Mouse (Mus musculus) frontal cortex, postnatal 25 days (tissue): ENCODE measurements around the gene Rexo1.
A peak's percentile ranks its signal among the peaks of the same experiment; 100 is the strongest.

Source experiments
- DNase-seq, 2 experiments: peaks; one replicate each; pipeline ENCODE4 v3.0.0; 2022; ENCODE audit warnings: low spot score in 2 of 2

Gene Rexo1

DNA sequence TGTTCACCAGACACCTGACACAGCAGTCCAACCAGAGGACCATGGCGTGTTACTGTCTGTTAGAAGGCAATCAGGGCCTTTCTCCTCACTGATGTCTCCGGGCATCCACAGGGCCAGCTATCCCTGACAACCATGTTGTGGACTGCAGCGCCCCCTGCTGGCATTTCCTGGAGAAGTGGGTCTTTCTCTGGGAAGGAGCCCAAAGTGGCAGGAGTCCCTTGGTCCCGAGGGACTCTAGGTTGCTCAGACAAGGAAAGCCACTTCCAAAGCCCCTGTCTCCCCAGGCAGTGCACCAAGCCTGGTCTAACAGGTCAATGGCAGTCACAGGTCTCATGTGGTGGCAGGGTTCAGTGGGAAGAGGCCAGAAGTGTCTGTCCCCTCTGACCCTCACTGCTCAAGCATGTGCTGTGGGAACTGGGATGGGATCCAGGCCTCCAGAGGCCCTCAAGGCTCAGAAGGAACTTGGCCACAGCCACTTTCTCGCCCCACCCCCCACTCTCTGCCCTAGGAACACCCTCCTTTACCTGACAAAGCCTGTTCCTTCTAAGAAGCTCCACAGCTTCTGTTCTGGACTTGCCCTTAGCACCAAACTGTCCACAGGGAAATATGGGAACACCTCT, 3.9 kb downstream of the Rexo1 start:
- peak; percentile 65 to 70 for DNase-seq

DNA sequence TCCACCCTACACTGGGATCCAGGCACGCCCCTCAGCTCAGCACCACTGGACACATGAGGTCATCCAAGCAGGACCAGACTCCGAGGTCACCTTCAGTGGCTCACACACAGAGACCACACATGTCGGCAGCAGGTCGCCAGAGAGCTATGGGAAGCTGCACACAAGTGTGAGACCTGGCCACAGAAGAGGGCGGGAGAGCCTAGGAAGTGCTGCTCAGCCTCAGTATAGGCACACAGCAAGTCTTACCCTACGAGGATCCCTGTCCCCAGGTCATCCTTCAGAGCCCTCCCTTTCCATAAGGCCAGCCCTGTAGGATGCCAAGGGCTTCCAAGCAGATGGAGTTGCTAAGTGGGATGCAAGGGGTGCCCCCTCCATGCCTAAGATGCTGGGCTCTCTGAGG, 7.4 kb downstream of the Rexo1 start:
- no peak for DNase-seq

DNA sequence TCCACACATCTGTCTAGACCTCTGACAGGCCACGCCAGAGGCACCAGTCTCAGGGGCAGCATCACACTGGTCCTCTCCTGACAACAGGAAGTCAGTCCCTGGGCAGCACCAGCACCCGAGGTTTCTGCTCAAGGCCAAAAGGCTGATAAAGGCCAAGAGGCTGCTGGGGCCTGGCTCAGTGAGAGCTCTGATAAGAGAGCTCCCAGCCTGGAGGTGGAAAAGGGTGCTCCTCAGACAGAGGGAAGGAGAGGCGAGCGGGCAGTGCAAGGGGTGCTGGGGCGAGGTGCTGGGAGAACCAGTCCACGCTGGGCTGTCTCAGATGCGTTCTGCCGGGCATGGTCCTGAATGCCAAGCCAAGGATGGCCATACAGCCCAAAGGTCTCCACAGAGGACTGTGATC, 7.8 kb downstream of the Rexo1 start:
- DNase-seq = no peak

DNA sequence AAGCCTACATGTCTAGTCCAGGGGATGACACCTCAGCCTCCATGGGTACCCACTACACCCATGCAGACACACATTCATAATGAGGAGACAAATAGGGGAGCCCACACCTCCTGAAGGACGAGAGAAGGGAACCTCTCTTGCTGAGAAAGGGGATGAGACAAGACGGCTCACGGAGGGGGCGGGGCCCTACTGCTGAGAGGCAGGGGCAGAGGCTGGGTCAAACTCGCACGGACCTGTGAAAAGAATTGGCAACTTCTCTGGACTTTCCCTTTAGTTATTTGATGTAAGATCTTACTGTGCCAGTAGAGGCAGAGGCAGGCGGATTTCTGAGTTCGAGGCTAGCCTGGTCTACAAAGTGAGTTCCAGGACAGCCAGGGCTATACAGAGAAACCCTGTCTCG, 9.0 kb downstream of the Rexo1 start:
- DNase-seq = no peak

DNA sequence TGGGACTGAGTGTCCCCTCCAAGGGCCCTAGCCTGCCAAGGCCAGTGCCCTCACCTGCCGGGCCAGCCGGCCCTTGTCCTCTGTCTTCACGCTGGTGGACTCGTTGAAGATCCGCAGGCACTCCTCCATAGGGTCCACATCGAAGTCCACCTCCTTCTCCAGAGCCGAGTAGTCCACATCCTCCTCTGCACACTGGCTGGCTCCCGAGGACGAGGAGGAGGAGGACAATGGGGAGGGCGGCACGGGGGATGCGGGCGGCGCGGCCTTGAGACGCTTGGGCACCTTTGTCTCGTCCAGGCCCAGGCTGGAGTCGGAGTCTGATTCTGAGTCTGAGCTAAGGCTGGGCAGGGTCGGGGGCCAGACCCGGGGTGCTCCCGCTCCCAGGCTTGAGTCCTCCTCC, 12.1 kb downstream of the Rexo1 start:
- DNase-seq = no peak

DNA sequence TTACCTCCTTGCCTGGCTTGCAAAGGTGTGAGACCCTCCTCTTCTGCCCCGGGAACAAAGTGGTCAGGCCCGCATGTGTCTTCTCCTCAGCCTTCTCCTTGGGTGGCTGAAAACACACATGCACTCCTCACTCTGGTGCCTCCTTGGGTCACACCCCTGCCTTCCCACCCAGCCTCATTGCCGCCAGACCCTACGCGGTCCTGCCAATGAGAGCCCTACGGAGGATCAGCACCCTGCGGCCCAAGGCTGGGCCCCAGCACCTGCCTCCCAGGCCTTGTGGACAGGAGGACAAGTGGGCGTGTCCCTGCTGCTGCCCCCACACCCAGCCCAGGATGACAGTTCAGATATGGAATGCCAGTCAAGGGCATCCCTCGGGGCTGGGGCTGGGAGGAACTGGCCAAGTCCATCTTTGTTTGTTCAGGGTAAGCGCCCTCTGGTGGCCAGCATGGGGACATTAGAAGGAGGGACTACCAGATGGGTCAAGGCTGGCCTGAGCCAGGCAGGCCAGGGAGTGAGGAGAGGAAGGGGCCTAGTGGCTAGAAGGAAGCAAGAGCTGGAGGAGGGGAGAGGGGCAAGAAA, 12.8 kb downstream of the Rexo1 start:
- DNase-seq = no peak

DNA sequence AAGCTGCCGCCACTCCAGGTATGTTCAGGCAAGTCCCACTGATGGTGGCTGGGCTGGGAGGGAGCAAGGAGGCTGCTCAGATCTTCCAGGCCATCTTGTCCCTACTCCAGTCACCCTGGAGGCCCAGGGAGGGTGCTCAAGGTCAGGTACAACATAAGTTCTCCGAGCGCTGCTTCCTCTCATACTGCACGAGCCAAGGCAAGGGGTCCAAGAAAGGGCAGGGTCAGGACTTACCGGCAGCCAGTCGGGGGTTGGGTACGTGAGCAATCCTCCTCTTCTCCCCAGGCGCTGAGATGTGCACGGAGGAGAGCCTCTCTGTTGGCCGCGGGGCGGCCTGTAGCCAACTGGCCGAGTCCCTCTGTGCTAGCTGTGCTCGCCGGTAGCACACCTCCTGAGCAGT, 13.8 kb downstream of the Rexo1 start:
- DNase-seq = no peak

DNA sequence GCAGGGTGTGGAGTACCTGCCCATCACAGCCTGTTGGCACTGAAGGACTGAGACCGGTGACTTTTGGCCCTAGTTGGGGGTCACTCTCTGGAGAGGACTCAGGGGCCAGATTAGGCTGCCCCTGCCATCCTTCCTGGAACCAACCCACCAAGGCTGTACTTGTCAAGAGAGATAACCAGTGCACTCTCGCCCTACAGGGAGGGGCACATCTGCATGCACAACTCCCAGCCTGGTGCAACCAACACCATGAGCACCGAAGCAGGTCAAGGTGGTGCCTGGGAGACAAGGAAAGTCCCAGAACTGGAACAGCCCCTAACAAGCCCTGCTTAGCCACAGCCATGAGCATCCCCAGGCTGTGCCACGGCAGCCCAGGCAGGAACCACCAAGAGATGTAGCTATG, 14.4 kb downstream of the Rexo1 start:
- DNase-seq = no peak

DNA sequence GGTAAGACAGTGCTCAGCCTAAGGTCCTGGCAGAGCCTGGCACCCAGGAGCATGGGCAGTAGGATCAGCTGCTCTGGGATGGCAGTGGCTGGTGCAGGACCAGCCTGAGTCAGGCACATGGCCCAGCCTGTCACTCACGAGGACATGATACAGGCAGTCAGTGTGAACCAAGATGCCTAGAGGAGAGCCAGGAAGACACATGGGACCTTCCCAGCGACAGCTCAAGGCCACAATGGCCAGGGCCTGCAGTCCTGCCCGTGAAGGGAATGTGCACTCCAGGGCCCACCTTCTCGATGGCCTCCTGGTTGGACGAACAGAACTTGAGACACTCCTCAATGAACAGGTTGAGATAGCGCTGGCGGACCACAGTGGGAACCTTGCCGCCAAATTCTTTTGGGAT, 15.8 kb downstream of the Rexo1 start:
- DNase-seq = no peak

DNA sequence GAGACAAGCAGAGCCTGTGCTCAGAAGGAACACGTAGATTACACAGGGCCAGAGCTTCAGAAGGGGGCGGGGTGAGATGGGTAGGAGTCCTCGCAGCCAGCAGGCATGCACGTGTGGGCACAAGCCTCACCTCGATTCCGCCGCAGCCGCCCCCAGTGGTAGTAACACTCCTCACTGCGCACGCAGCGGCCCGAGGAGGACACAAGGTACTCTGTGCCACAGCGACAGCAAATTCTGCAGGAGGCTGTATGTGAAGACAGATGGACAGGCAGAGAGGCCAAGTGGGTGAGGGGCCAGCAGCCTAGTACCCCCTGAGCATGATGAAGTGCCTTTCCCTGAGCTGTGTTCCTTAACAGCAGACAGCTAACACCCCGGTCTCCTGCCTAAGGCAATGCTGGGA, 17.5 kb downstream of the Rexo1 start:
- DNase-seq = no peak

DNA sequence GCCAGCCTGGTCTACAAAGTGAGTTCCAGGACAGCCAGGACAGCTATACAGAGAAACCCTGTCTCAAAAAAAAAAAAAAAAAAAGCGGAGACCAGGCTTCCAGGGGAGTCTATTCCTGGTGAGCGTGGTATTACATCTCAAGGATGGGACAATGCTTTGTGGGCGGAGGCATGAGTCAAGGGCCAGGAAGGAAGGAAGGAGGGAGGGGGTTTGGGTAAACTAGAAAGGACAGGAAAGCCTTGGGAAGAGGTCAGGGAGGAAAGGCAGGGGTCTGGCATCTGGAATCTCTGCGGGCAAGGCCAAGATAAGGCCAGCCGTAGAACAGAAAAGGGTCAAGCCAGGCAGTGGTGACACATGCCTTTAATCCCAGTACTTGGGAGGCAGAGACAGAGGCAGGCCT, 21.9 kb downstream of the Rexo1 start:
- no peak for DNase-seq

DNA sequence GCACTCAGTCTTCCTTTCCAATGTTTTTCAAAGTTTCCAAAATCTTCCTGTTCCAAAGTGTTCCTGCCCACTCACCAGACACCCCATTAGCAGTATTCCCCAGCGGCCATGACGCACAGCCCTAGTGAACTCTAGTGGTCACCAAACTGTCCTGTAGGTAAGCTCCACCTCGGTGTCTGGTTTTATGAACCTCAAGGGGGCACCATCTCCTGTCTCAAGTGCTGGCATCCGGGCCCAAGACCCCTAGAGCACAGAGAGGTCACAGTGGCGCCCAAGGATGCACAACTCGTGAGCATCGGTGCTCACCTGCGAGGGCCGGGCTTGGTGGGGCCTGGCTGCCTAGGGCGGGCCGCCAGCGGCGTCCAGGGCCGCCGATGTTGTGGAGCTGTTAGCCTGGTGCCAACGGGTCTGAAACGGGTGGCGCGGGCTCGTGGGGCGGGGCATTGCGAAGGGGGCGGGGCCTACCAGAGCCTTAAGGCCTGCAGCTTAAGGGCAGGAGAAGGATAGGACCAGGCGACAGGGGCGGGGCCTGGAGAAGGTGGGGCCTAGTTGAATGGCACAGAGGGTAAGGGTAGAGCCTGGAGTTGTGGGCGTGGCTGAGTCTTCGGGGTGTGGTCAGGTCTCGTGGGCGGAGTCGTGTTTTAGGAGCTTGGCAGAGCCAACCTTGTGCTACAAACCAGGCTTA, 22.5 kb downstream of the Rexo1 start, which contains the start of gene Atp8b3:
Gene Atp8b3 (minus strand): TSS at position 415 of the 685 bp plus-strand sequence.
- DNase-seq = no peak

DNA sequence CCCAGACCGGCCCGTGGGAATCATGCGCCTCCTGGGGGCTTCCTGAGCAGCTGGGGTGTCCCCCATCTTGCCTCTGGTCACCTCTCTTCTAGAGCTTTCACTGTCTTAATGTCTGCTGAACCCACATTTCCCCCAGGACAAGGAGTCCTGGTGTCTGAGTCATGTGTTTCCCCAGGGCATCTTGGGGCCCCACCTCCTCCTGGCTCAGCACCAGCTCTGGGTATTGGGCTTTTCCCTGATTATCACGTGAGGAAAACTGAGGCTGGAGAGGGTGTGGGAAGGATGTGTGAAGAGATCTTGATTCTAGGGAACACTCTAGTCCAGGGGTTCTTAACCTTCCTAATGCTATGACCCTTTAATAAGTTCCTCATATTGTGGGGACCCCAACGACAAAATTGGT, 23.2 kb downstream of the Rexo1 start:
- DNase-seq = no peak

DNA sequence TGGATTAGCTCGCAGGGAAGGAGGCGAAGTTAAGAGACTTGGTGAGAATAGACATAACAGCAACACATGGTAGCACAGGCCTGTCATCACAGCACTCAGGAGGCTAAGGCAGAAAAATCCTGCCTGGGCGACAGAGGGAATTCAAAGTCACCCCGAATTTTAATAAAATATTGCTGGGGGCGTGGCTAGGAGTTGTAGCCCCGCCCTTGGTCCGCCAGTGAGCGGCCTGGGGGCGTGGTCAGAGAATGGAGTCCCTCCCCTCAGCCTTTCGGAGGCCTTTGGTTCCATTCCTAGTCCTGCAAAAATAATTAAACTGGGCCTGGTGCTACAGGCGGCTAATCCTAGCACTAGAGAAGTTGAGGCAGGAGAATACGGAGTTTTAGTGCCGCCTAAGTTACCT, 25.6 kb downstream of the Rexo1 start:
- DNase-seq = no peak

DNA sequence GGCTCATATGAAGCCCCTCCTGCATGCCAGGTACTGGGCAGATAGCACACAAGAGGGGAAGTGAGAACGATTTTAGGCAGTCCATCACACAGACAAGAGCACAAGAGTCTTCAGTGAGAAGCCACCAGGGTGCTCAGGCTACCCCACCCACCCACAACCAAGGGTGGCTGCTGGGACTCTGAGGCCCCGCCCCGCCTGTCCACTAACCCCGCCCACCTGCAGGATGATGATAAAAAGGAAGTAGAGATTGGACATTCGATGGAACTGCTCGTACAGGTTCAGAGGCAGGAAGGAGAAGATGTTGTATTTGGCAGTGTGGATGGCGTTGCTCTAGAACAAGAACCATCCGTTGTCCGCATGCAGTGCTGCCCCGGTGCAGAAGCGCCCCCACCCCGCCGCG, 26.3 kb downstream of the Rexo1 start:
- no peak for DNase-seq

DNA sequence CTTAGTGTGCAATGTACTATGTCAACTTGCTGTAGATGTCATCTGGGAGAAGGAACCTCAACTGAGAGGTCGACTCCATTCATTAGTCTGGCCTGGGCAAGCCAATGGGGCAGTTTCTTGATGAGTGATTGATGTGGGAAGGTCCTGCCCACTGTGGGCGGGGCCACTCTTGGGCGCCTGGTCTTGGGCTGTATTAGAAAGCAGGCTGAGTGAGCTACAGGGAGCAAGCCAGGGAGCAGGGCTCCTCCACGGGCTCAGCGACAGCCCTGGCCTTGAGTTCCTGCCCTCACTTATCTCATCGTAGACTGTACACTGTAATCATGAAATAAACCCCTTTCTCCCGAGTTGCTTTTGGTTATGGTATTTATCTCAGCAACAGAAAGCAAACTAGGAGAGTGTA, 27.7 kb downstream of the Rexo1 start:
- no peak for DNase-seq

DNA sequence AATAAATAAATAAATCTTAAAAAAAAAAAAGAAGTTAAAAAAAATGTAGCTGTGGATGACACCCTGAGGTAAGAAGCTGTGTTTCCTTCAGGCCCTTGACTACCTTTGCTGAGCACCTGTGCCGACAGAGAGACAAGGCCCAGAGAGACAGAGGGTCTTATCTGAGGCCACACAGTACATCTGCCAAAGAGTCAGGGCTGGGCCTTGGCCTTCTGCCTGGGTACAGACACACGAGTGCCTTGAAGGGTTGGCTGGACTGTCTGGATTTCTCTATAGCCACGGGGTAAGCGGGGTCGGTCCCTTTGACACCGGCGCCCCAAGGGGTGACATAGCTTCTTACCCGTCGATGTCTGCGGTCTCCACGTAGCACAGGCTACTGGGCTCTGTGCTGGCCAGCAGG, 28.6 kb downstream of the Rexo1 start:
- no peak for DNase-seq

DNA sequence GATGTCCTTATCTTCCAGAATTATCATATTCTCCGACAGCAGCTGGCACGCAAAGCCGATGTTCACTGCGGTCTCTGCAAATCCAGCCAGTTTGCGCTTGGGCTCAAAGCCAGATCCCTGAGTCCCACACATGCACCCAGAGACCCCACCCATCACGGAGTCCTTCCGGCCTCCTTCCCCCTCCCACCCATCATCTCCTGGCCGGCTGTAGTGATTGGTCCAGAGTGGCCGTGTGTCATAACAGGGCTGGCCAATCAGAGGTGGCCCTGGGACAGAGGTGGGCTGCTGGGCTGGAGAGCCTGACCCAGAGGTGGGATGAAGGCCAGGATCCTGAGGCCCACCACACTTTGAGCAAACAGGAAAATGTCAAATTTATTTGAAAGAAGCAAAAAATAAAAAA, 35.2 kb downstream of the Rexo1 start:
- no peak for DNase-seq

DNA sequence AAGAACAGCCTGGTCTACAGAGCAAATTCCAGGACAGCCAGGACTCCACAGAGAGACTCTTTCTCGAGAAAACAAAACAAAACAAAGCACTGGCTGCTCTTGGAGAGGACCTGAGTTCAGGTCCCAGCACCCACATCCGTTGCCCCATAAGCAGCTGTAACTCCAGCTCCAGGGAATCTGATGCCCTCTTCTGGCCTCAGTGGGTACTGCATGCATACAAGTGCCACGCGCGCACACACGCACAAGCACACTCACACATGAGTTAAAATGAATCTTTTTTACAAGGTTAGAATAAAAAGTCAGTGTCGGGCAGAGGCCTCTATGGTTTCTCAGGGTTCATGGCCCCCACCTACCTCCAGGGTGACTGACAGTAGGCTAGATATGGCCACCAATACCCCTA, 38.1 kb downstream of the Rexo1 start:
- no peak for DNase-seq

DNA sequence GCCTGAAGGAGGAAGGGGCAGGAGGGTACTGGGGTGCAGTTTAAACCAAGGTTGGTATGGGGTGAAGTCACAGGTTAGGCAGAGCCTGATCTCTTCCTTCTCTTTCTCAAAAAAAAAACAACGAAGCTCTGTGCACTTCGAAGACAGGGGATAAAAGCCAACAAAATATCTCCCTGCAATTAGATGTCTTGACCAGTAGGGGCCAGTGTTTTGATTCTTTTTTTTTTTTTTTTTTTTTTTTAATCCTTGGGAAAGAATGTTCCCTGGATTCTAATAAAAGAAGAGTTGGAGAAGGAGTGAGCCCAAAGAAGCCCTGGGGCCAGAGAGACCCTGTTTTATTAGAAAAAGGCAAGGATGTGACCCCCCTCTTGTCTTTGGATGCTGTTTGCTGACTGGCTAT, 42.1 kb downstream of the Rexo1 start:
- DNase-seq = no peak

DNA sequence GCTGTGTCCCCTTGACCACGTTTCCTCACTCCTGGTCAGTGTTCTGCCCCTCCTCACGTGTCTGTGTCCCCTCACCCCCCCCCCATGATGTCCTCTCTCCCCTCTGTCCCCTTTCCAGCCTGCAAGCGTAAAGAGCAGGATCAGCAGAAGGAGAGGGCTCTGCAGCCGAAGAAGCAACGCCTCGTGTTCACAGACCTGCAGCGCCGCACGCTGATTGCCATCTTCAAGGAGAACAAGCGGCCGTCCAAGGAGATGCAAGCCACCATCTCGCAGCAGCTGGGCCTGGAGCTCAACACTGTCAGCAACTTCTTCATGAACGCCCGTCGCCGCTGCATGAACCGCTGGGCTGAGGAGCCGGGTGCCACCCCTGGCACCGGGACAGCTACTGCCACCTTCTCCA, 47.6 kb downstream of the Rexo1 start:
- DNase-seq = no peak

DNA sequence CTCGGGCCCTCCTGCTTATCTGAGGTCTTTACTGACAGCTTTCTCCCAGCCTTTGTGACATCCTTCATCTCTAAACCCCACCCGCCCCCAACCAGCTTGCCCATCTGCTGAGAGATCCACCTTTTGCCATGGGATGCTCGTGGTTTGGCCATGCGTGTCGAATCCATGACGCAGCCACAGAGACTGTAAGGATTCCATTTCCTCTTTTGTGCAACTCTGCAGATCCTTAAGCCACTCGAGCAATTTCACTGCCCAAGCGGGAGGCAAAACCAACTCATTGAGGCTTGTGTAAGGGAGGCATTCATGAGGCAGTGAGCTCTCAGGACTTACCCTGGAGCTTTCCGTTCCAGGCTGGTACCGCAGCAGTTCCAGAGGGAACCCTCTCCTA, 51.1 kb downstream of the Rexo1 start:
- no peak for DNase-seq

DNA sequence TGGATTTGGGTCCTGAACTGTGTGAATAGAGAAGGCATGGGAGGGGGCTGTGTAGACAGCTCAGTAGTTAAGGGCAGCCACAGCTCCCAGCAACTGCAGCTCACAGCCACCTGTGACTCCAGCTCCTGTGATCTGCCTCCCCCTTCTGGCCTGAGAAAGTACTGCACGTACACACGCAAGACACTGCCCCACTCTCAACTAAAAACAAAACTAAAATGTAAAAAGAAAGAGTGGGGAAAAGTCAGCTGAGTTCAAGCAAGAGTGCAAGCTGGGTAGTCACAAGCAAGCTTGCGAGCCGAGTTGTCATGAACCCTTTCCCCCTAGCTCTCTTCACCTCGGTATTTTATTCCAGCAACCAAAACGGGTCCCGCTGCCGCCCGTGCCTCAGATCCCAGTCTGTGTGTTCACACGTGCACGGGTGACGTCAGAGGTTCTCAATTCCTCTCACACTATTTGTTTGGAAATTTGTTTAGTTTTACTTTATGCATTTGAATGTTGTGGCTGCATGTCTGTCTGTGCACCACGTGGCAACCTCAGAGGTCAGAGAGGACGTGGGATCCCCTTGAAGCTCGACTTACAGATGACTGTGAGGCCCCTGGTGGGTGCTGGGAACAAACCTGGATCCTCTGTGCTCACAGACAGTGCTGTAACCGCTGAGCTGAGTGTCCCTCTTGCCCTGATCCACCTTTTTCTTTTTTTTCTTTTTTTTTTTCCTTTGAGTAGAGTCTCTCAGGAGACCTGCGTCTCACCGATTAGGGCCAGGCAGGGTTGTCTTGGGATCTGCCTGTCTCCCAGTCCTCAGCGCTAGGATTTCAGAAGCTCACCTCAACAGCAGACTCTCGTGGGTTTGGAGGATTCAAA, 51.7 kb downstream of the Rexo1 start:
- DNase-seq = peak; percentile 69 to 75
